Mouse (Mus musculus) left cerebral cortex, postnatal 10 days (tissue): Measurements from ENCODE around the gene Mucl3. TPM values are rescaled to one million over a fixed set of nuclear protein-coding genes. Genes with fewer than 3 reads are reported as not detected.

ENCODE experiments used
- DNase-seq, 2 experiments: peaks; one replicate each; pipeline ENCODE4 v3.0.0; 2021 to 2022; ENCODE audit warnings: low spot score in 2 of 2, mixed read lengths in 1 of 2; ENCODE audit errors: extremely low spot score in 1 of 2
- intact Hi-C: fragments of 180-260 bp; cut with DNase I; formaldehyde crosslinking; loops from one replicate; pipeline ENCODE4 v1.15.1; 2025
- total RNA-seq, 2 experiments: library from RNA; stranded (reverse); gene quantifications; 2 replicates each; pipeline ENCODE4 v1.2.3; 2021

The Mucl3 gene
- total RNA-seq: not detected

- no peak for DNase-seq
- intact Hi-C loops: no loop called here
Observed at GRCm38 (mm10) chr17:35643609-35644236, at the start of gene Mucl3. Mucl3 (minus strand) TSS chr17:35643695.

- intact Hi-C loops: no loop called here
- DNase-seq: no peak
Observed at GRCm38 (mm10) chr17:35692368-35692767, 48.9 kb upstream of the Mucl3 start.

DNA sequence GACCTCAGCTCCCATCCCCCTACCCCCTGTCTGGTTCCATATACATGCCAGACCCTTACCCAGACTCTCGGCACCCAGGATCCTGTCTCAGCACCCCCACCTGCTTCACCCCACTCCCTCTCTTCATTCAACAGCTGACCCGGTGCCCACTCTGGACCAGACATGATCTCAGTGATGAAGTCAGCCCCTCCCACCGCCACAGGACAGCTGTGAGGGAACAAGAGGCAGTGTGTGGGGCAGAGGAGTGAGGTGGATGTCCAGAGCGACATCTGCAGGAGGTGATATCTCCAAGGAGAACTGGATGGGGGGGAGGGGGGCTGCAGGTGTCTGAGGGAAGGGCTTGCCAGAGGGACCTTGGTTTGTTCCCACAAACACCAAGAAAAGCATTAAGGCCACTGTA is 48.3 kb upstream of the Mucl3 start:
- no peak for DNase-seq
- intact Hi-C loops: no loop called here

DNA sequence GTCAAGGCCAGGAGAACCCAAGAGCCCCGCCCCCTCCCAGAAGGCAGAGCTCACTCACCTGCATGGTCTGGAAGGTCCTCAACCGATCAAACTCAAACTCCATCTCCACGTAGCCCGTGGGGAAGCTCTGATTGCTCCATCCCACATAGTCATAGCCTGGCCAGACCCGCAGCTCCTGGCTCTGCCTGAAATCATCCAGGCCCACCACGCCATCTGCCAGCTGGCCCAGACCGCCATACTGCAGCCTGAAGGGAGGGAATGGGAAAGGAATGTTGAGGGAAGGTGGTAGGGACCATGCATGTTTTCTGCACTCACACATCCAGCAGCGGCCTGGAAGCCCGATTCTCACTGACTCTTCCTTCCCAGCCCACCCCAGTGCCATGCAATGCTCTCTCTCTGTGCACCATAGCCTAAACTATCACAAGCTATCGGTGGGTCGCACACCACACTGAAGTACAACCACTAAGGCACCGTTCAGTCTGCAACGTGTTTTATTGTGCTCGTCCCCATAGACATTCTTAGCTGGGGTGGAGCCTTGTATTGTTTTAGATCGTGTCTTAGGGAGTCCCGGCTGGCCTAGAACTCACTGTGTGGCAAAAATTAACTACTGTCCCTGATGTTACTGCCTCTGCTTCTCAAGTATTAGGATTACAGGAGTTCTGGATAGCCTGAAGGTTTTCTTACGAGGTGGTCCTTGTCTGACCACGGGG is 46.6 kb upstream of the Mucl3 start:
- intact Hi-C loops: no loop called here
- DNase-seq: no peak

DNA sequence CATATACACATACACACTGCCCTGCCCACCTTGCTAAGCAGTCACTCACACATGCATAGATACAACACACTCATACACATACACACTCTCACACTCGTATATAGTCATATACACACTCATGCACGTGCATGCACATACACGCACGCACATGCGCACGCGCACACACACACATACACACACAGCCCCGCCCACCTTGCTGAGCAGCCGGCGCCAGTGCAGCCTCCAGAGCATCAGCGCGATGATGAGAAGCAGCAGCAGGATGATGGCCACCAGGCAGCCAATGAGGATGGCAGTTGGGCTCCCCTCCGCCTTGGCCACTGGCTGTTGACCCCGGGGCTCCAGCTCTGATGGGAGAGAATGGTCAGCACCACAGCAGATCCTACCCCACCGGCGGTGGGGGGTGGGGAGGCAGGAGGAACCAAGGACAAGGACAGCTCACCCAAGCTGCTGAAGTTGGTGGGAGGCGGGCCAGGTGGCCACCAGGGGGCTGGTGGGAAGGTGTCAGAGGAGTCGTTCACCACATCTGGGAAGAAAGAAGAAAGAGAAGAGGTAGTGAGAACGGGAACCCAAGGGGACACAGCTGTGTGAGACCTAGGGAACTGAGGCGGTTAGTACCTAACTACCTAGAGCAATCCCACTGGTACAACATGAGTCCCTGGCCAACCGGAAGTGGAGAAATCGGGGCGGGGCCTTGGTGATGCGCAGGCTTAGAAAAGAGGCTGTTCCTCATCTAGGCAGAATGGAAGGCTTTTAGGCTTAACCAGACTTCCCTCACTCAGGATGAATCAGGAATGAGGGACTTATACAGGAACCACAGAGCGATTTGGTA is 45.1 kb upstream of the Mucl3 start:
- DNase-seq: peak in 1 of 2 experiments; percentile 39
- intact Hi-C loops: no loop called here

DNA sequence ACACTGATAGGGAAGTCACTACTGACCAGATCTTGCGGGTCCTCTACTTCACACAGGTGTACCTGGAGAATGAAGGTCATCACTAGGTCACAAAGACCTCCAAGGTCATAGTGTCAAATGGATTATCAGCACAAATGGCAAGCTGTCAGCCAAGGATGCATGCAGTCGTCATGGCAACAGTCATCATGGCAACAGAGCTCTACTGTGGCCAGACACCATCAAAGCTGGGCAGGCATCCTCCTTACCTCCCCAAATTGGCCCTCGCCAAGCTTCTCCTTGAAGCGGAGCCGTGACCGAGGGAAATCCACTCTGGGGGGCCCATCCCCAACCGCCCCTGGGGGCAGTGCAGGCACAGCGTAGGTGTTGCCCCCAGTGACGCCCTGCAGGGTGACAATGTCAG is 41.6 kb upstream of the Mucl3 start:
- intact Hi-C loops: no loop called here
- DNase-seq: peak in 1 of 2 experiments; percentile 36

DNA sequence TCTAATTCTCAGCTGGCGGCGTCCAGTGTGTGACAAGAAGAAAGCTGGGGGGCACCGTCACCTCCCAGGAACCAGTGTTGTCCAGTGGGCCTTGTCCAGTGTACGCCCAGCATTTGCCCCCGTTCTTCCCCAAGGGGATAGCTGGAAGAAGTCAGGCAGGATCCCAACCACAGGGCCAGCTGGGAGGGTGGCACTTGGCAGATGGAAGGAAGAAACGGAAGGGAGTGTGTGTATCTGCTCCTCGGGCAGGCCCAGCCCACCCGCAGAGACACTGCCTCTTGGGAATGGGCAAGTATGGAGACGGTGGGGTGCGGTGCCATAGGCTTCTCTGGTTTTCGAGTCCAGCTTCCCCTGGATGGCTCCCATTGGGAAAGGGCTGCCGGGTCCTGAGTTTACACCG is 38.5 kb upstream of the Mucl3 start:
- DNase-seq: no peak
- intact Hi-C loops: no loop called here

DNA sequence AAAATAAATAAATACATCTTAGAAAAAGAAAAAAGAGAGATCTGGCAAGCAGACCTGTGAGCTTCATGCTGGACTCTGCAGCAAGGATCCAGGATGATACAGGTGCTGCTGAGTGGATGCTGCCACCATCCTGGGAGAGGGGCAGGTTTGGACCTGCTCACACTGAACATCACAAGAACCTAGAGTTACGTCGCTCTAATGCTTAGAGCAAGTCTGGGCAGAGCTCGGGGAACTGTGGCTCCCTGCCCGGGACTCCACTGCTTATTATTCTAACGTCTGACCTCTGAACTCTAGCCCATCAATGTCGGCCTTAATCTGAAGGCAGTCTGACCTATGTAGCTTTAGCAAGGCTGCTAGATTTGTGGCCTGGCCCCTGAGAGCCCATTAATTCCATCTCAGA is 37.1 kb upstream of the Mucl3 start:
- intact Hi-C loops: no loop called here
- DNase-seq: no peak

DNA sequence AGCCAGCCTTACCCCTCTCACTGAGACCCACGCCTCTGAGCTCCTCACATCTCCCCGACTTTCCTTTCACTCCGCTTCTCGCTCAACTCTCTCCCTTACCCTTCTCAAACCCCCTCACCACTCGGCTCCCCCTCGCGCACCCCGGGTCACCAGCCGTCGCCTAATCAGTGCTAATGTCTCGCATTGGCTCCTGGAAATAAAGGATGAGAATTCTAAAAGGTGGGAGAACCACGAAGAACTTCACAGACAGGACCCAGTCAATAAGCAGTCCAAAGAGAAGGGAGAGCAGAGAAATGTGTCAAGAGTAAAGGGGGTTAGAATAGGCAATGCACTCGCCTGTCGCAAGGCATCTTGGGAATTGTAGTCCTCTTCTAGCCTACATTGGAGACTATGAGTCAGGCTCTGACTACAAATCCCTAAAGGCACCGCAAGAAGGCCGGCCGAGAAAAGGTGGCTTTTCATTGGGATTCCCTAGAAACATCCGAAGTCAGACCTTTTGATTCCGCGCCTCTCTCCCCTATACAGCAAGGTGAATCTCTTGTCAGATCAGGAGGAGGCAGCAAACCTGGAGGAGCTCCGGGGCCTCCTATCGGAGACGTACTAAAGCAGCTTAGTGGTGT is 30.0 kb upstream of the Mucl3 start, which contains the start of gene Gtf2h4:
TSS of gene Gtf2h4 (minus strand) at position 324 of the 620 bp plus-strand sequence.
- DNase-seq: peak; percentile 92 to 94
- intact Hi-C loops: no loop called here

DNA sequence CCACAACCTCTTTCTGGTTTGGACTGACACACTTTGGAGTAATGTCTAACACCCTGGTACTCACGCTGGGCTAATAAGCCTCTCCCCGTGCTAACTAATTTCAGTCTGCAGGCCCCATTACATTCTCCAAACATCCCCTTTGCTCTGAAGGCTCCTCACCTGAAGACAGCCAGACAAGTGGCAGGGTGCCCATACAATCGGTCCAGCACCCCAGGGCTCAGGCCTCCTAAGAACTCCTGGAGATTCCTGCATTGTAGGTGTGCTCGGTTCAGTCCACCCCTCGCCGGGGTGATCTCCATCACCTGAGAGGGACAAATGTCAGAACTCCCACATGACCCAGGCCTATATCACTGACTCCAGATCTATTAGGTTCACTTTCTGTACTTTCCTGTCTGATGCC is 29.0 kb upstream of the Mucl3 start:
- DNase-seq: no peak
- intact Hi-C loops: no loop called here

DNA sequence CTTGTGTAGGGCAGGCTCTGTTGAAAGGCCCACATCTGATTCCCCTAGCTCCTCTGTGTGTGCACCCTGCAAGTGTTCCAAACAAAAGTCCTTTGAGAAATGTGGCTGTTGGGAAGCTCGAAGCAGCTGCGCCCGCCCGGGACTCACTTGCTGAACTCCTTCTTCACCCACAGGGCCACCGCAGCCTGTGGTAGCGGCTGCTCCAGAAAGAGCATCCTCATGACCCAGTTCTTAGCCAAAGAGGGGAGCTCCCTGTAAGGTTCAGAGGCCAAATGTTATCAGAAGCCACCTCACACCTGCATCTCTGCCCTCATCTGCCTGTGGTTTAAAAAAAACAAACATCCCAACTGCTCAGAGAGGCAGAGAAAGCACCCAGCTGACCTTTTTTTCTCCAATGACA is 28.4 kb upstream of the Mucl3 start:
- intact Hi-C loops: no loop called here
- no peak for DNase-seq

DNA sequence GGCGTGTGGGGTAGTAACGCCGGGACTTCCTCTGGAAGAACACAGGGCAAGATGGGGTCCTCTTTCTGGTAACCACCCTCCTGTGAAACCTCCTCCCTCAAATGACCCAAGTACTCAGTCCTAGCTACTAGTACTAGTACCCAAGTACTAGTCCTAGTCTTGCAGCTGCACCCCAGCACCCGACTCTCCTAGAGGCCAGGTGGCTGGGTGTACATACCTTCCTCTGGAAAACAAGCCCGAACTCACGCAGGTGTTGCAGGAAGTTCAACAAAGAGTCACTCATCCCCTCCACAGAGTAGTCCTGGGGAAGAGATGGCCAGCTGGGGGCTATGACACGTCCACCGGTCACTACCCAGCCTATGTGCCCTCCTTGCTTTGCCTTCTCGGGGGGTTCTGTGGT is 26.2 kb upstream of the Mucl3 start:
- no peak for DNase-seq
- intact Hi-C loops: no loop called here

DNA sequence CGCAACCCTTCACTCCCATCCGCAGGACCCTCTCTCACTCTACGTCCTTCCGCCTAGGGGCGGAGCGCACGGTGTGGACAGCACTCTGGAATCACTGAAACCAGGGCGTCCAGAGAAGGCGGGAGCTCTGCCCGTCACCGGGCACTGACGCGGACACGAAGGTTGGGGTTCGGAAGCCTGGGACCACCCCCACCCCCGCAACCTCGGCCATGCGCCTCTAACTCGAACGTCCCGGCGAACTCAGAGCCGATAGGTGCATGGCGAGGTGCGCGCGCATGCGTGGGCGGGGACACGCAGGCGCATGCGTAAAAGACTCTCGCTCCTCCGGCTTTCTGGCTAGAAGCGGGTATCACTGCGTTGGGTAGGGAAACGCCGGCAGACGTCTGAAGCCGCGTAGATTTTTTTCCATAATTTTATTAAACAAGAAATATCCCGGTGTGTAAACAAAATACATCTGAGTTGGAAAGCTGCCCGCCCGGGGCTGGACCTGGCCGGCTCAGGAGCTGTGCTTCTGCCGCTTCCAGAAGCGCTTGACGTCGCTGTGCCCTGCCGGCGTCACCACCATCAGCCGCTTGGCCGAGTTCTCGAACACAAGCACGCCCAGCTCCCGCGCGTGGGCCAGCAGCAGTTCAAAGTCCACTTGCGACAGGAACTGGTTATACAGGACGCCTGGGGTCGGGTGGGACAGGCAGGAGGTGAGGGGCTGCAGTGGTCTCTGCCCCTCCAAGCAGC is 24.0 kb upstream of the Mucl3 start, which contains the start of gene Vars2:
TSS of gene Vars2 (minus strand) at position 259 of the 732 bp plus-strand sequence.
- intact Hi-C loops: no loop called here
- DNase-seq: peak; percentile 96

GRCm38 (mm10) chr17:35666851-35667256 is 23.4 kb upstream of the Mucl3 start:
- intact Hi-C loops: no loop called here
- DNase-seq: peak; percentile 29 to 56

DNA sequence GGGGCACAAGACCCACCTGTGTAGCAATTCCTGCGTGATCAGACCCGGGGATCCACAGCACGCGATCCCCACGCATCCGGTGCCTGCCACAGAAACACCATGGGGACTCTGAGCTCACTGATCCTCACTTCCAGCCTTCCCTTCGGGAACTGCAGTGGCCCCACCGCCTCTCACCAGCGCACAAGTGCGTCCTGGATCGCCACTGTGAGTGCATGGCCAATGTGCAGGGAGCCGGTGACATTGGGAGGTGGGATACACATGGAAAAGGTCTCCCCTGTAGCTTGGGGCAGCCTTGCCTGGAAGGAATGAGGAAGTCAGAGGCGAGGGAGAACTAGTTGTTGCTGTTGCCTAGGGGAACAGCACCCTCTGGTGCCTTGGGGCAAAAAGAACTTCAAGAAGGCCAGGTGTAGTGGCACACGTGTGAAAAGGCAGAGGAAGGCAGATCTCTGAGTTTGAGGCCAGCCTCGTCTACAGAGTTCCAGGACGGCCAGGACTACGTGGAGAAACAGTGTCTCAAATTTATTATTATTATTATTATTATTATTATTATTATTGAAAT is 22.5 kb upstream of the Mucl3 start:
- DNase-seq: peak in 1 of 2 experiments; percentile 44
- intact Hi-C loops: no loop called here

DNA sequence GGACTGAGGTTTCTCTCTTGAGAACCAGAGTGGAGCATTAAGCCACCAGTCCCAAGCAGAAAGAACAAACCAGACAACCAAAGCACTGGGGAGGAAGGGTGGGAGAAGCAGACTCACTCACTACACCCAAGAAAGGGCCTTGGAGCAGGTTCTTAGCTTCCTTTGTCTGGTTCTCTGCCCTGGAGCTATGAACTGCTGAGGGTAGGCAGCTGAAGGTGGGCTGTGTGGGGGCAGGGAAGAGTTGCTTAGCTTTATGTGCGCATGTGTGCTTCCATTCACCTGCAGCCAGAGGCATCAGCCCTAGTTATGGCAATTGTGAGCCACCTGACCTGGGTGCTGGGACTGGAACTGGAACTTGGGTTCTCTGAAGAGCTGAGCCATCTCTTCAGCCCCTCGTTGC is 9.6 kb upstream of the Mucl3 start:
- intact Hi-C loops: no loop called here
- no peak for DNase-seq

- DNase-seq: no peak
- intact Hi-C loops: no loop called here
Observed at GRCm38 (mm10) chr17:35649429-35649828, 5.9 kb upstream of the Mucl3 start.

DNA sequence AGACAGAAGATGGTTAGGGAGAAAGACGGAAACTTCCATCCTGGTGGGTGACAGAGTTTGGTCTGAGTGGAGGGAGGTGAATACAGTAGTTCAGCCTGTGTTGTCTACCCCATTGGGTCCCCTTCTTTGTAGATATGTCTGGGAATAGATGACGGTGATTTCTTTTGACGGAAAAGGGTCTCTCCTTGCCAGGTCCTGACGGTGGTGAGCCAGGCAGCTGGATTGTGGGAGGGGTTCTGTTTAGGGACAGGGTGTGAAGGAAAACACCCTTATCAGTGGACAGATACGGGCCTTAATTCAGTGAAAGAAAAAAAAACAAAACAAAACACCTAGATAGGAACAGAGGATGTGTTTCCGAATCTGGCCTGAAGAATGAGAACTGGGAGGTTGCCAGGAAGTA is 4.1 kb downstream of the Mucl3 start:
- intact Hi-C loops: loop anchor here (5.0 kb wide), 1 partner anchor 98 kb away; no protein-coding TSS in a partner anchor
- DNase-seq: no peak
